Mouse (Mus musculus) c-Kit-positive CD71-positive TER-119-positive erythroid progenitor cells, embryonic 14.5 days (primary cell): Measurements from ENCODE around the gene Kri1.
A peak's percentile ranks its signal among the peaks of the same experiment; 100 is the strongest.
"Not testable (repeated sequence)": the region's sequence is repeated elsewhere in the genome, so short reads cannot be mapped to it uniquely, and the experiment has no call there.

ENCODE experiments used
- DNase-seq: peaks from one replicate; pipeline ENCODE4 v3.0.0-alpha.2; 2013; ENCODE audit warnings: low spot score

Kri1 gene

DNA sequence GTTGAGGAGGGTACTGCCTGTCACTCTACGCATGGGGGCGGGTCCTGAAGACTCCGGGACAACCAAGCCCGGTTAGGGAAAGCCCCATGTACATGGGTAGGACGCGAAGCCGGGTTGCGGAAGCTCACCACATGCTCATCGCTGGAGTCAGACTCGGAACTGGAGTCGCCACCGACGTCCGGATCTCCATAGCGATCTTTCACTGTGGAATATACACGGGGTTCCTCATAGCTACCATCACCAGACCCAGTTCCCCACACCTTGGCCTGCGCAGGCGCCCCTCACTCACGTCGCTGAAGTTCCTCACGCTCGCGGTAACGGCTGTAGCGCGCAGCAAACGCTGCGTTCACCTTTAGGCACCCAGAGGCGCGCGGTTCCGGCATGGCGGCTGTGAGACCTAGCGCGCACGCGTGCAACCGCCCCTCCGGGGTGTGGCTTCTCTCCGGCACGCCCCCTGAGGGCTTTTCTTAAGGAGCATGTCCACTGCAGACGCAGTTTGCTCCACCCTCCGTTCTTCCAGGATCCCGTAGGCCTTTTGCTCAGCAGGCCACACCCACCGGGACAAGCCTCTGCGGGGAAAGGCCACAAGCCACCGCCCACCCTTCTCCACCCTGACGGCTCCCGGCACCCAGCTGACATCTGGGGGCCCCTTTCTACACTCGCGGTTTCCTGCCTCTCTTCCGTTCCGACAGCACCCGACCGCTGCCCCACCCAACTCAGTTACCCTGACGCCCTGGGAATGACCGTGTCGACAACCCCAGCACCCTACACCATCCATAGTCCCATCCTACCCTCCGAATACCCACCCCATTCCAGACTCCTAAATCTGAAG is at the start of gene Kri1:
Gene Kri1, minus strand, starts transcription at position 399 of the 832 bp plus-strand sequence.
- peak; percentile 99 for DNase-seq

GRCm38 (mm10) chr9:21336491-21336890 is 48.7 kb upstream of the Kri1 start:
- no peak for DNase-seq

DNA sequence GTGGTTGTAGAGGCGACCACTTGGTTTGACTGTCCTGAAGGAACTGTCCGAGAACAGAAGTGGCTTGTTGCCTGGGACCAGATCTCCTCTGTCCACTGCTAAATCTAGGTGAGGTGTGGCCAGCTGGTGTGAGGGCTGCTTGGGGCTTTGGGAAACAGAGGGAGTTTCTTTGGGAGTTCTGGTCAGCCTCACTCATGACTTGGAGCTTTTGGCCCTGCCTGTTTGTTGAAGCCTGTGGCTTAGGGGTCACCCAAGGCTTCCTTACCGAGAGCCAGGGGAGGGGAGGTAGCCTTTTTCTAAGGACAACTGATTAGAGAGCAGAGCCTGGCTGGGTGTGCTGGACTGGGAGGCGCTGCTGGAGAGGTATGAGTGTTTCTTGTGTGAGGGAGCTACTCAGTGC is 47.6 kb upstream of the Kri1 start:
- DNase-seq: no peak

DNA sequence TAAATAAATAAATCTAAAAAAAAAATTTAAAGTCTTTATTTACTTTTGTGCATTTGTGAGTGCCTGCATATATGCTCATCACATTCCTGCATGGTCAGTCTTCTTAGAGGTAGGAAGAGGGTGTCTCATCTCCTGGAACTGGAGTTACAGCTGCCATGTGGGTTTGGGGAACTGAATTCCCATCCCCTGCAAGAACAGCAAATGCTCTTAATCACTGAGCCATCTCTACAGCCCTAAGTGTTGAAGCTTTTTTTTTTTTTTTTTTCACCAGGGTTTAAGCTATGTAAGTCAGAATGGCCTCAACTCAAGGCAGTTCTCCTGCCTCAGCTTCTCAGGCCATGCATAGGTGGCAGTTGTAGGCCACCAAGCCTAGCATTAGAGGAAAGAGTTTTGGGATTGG is 47.0 kb upstream of the Kri1 start:
- DNase-seq: no peak

GRCm38 (mm10) chr9:21333523-21333922 is 45.8 kb upstream of the Kri1 start:
- DNase-seq: no peak

- DNase-seq: no peak
Observed at GRCm38 (mm10) chr9:21332161-21333061, 44.6 kb upstream of the Kri1 start.

DNA sequence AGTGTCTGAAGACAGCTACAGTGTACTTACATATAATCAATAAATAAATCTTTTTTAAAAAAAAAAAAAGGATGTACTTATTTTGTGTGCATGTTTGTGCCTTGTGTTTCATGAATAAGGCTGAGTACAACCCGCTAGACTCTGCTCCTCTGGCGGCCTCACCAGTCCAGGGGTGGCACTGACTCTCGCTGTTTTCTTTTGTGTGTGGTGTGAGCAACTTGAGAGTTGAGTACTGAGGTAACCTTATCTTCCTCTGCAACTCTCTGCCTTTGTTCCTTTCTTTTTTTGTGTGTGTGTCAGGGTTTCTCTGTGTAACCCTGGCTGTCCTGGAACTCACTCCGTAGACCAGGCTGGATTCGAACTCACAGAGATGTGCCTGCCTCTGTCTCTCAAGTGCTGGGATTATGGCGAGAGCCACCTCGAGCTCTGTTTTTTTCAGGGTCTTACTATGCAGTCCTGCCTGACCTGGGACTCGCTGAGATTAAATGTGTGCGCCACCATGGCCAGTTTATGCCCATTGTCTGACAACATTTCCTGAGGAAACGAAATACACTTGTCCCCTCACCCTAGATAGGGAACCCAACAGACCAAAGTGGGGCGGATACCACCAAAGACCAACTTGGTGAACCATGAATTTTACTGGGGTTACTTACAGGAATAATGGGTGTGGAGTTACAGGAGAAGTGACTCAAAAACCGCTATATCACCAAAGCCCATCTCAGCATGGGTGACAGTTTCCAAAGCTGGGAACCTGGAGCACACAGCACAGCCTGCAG is 43.8 kb upstream of the Kri1 start:
- DNase-seq: no peak

DNA sequence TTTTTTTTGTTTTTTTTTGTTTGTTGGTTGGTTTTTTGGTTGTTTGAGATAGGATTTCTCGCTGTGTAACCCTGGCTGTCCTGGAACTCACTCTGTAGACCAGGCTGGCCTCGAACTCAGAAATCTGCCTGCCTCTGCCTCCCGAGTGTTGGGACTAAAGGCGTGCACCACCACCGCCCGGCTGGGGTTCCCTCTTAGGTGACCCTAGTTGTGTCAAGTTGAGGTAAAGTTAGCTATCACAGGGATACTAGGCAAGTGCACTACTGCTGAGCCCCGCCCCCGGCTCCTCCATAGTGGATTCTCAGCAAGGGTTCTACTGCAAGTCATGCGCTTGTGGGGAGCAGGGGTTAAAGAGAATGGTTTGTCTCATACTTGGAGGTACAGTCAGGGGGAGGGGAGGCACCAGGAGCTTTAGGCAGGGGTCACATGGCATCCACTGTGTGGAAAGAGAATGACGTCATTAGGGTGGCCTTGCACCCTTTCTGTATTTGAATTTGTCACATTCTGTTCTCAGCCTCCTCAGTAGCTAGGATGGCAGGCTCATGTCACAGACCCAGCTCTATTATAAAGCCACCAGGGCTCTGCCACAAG is 42.0 kb upstream of the Kri1 start:
- DNase-seq: no peak

DNA sequence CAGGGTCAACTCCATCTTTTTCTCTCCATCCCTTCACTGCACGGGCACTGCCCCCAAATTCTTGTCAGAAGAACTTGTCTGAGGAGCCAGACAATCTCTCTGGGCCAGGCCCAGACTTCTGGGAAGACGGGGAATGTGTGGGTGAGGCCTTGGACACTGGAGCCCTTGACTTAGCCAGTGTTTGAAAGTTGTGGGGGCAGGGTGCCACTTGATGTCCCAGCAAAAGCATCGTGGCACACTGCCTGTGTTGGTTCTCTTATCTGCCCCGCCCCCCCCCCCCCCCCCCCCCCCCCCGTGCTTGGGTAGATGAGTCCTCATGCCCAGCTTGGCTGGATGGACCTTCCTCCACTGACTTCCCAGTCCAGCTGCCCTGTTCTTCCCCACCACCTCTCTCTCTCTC is 41.3 kb upstream of the Kri1 start:
- no peak for DNase-seq

DNA sequence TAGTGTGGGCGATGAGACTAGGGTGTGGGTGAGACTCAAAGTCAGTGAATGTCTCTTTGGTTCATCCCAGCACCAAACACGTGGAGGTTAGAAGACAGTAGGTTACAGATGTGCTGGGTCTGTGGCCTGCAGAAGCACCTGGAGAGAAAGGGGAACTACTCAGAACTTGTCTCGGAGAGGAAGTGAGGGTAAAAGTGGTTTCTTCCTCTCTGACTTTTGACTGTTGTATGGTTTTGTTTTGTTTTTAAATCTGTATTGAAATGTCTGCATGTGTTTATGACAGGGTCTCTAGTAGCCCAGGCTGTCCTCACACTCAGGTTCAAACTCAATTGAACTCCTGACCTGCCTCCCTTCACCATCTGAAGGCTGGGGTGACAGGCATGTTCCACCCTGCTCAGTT is 40.3 kb upstream of the Kri1 start:
- no peak for DNase-seq

- DNase-seq: no peak
Observed at GRCm38 (mm10) chr9:21327569-21327968, 39.8 kb upstream of the Kri1 start.

GRCm38 (mm10) chr9:21324269-21324668 is 36.5 kb upstream of the Kri1 start:
- DNase-seq: no peak

GRCm38 (mm10) chr9:21322917-21323297 is 35.1 kb upstream of the Kri1 start:
- not testable (repeated sequence) for DNase-seq

DNA sequence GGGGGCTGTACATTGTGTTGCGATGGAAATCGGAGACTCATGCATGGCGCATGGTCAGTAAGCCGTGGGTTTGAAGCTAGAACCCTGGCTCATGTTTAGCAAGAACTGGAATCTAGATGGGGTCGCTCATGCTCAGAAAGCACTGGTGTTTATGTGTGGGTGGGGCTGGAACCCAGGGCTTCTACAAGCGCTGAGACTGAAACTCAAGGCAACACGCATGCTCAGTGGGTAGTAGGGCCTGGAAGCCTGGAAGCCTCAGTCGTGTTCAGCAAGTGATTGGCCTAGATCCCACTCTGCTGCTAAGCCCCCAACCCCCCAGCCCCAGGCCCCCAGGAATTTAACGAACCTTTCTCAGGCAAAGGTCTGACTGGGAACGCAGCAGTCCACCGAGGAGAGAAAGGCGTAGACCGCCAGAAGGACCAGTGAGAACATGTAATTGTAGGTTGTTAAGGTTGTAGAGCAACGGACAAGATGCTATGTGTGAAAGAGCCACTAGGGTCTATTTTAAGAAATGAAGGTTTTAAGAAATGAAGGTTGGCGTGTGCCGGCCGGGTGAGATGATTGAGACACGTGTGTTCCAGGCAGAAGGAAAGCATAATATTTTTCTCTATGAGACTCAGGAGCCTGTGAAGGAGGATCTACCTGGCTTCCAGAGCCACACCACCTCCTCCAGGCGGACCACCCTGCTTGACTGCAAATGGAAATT is 34.6 kb upstream of the Kri1 start:
- DNase-seq: no peak

DNA sequence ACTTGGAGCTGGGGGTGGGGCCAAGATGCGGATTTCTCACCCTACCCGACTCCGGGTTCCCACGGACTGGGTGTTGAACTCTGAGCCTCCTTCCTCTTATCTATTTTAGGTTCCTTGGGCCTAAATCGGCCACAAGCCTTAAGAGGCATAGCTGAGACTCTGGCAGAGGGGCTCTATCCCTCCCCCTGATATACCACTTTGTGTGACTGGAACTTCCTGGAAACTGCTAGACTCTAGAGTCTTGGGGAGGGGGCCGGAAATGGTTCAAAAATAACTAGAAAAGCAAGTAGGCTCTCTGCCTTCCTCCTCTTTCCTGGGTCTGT is 33.7 kb upstream of the Kri1 start:
- peak; percentile 54 for DNase-seq

- peak; percentile 77 for DNase-seq
Observed at GRCm38 (mm10) chr9:21320619-21321512, 33.1 kb upstream of the Kri1 start, which contains the start of gene Slc44a2. Slc44a2 (plus strand) TSS chr9:21320698.

GRCm38 (mm10) chr9:21320280-21320618 is 32.5 kb upstream of the Kri1 start:
- no peak for DNase-seq

GRCm38 (mm10) chr9:21319503-21319902 is 31.7 kb upstream of the Kri1 start:
- DNase-seq: no peak

DNA sequence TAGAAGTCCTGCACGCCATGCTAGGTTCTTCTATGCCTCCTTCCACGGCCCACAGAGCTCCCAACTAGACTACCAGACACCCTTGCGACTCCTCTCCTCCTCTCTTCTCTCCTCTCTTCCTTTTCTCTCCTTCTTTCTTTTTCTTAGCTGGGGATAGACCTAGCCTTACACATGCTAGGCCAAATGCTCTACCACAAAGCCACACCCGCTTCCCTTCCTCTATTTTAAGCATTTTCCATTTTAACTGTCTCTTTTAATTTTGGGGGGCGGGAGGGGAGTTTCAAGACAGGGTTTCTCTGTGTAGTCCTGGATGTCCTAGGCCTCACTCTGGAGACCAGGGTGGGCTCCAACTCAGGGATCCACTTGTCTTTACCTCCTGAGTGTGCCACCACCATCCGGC is 31.0 kb upstream of the Kri1 start:
- DNase-seq: no peak

- no peak for DNase-seq
Observed at GRCm38 (mm10) chr9:21316696-21317095, 28.9 kb upstream of the Kri1 start.
